Mouse (Mus musculus) CD8-positive naive resting alpha-beta T cell, adult 2 months (primary cell): Measurements from ENCODE around the gene Gm10065.

ENCODE experiments used
- DNase-seq, 2 experiments: peaks; one replicate each; pipeline ENCODE4 v3.0.0; 2022; ENCODE audit warnings: low read depth in 2 of 2, low spot score in 2 of 2

The Gm10065 gene

DNA sequence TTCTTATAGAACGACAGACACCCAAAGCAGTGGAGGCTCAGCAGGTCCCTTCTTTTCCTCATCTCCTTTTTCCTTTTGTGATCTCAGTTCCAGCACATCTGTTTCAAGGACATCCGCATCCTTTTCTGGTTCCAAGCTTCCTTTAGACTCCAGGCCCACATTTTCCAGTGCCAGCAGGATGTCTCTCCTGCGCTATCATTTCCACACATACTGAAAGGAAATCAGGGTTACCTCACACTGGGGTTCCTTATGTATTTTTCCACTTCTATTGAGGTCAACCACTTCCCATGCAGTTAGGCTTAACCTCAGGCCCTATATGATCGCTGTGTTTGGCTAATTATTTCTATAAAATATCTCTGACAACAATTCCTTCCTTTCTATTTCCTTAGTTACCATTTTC, 43.8 kb downstream of the Gm10065 start:
- DNase-seq, result no peak
